Comparison of ENCODE assay signal across 9 mouse cellular contexts in genomic region chr10:117629169-117629971, GRCm38 (mm10). TPM values are rescaled to one million over a fixed set of nuclear protein-coding genes. Genes with fewer than 3 reads are reported as not detected.
DNase-seq lines count a peak whose midpoint lies in the region; ATAC-seq lines count a peak whose summit lies in the region.
"Had no signal": no experiment of that assay in that cellular context is flagged by ENCODE, and none has a peak within 500 bp of the region (broad histone marks: within the 10 kb centered on the region; RNA-seq: fewer than 3 reads in every experiment).

Gene Cpm (plus strand): TSS chr10:117629500.

- no peaks in the 10 kb centered on the region for H3K9me3 ChIP-seq in hindbrain, embryonic 16.5 days (ENCODE audit: control insufficient read depth, low read length)

- H3K27ac ChIP-seq in hindbrain, embryonic 16.5 days (ENCODE audit: low read depth, low read length), result no peak within 1 kb of the TSS
- H3K27ac ChIP-seq: macrophage had no signal

- DNase-seq in R1 (ENCODE audit: low read depth, low spot score), result peak; percentile 79
- DNase-seq in cerebellum, postnatal 14 days, result peak; percentile 45 to 57
- DNase-seq in gastrocnemius, postnatal 10 days, result peak; percentile 77
- DNase-seq in left cerebral cortex, adult 8-10 months (ENCODE audit: low spot score in 2 of 2), result peak; percentile 10 to 15
- DNase-seq in right cerebral cortex, postnatal 25 days, result peak; percentile 31
- DNase-seq in yolk sac, embryonic 10.5 days (ENCODE audit: low spot score), result peak; percentile 85

- H3K36me3 ChIP-seq in hindbrain, embryonic 16.5 days (ENCODE audit: control insufficient read depth, insufficient read depth, low read length), result no peaks in the 10 kb centered on the region

- H3K27me3 ChIP-seq in hindbrain, embryonic 16.5 days (replicated peaks; ENCODE audit: control insufficient read depth, insufficient read depth, low read length), result peaks cover 40% of the 10 kb centered on the region

- WGBS in hindbrain, embryonic 16.5 days, result 0% methylated on average over 70 of the region's 73 CpGs

- peak within 1 kb of the TSS; percentile 96 for H3K4me2 ChIP-seq in hindbrain, embryonic 16.5 days (ENCODE audit: low read length)

- ATAC-seq in hindbrain, embryonic 16.5 days, result peak; percentile 86
- peak; percentile 84 for ATAC-seq in megakaryocyte-erythroid progenitor cell, adult 5-6 weeks (replicated peaks; ENCODE audit: low FRiP score, low TSS enrichment, poor library complexity, severe bottlenecking)

- peak within 1 kb of the TSS; percentile 56 for H3K4me3 ChIP-seq in hindbrain, embryonic 16.5 days (ENCODE audit: low read length)

- peaks cover 12% of the 10 kb centered on the region for H3K4me1 ChIP-seq in hindbrain, embryonic 16.5 days (ENCODE audit: control insufficient read depth, insufficient read depth, low read depth, low read length)

- H3K9ac ChIP-seq in hindbrain, embryonic 16.5 days (ENCODE audit: low read depth, low read length), result peak within 1 kb of the TSS; percentile 57

RNA-seq across cellular contexts. Expression of gene Cpm, which starts in this region (rescaled TPM):
- 1 to 10 TPM; 9.3 to 10.0 TPM for total RNA-seq in gastrocnemius, postnatal 10 days (2021)
- 2.7 and 3.9 TPM in 2 replicates for polyA plus RNA-seq in hindbrain, embryonic 16.5 days (2015; fragmentation: Nextera tagmentation; extraction: Ambion mirVana)
- total RNA-seq in left cerebral cortex, adult 8-10 months (2022), result 1 to 10 TPM; 7.6 to 8.4 (median 8.1) TPM
- 0.85 and 0.94 TPM in 2 replicates for total RNA-seq in megakaryocyte-erythroid progenitor cell, adult 5-6 weeks (2014; fragmentation: Nextera tagmentation)
- total RNA-seq in megakaryocyte-erythroid progenitor cell, adult 5-6 weeks (2017), result not detected in 2 replicates

Comparison
In these comparisons a context has a peak if more than half of its experiments do, and no peak if none do; other contexts are left out.
1. RNA of gene Cpm (total RNA-seq): 9.3 to 10.0 TPM in gastrocnemius, postnatal 10 days and 7.6 to 8.4 TPM in left cerebral cortex, adult 8-10 months; 0.85 to 0.94 TPM in megakaryocyte-erythroid progenitor cell, adult 5-6 weeks; every median in the first group is over 4 times any median in the second.
2. Peak in ATAC-seq in megakaryocyte-erythroid progenitor cell, adult 5-6 weeks; RNA of the gene not detected or under 1 TPM.
3. DNase-seq: peak in every context shown above with its lines; median percentile 85 in yolk sac, embryonic 10.5 days; 79 in R1; 77 in gastrocnemius, postnatal 10 days; 51 in cerebellum, postnatal 14 days; 31 in right cerebral cortex, postnatal 25 days; 12 in left cerebral cortex, adult 8-10 months.